Mouse (Mus musculus): ENCODE measurements around the gene Pnpla3. TPM values are rescaled to one million over a fixed set of nuclear protein-coding genes. Genes with fewer than 3 reads are reported as not detected.

Pnpla3 gene
- polyA plus RNA-seq, 1 experiment from 2014 or later, result 5.9 TPM

DNA sequence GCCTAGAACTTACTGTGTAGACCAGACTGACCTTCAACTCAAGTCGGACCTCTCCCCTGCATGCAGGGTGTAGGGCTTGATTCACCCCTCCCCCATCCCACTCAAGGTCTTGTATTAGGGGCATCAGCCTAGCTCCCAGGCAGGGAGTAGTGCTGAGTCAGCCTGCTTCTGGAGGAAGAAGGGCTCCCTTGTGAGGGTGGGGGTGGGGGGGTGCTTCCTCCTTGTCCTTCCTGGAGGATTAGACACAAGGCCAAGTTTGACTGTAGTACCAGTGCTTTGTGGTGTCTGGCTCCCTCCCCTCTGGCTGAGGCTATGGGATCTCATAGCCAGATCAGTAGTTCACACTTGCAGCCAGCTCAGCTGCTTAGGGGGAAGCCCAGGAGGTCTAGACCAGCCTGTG, 16.3 kb downstream of the Pnpla3 start:
- Histone ChIP-seq H3K4me3 (replicated peaks) (no peak overlapping the region), H3K4me2 (no peak overlapping the region), H3K4me1 (no peaks in the 10 kb centered on the region), H3K27ac (replicated peaks) (no peak overlapping the region), H3K9me3 (replicated peaks) (no peaks in the 10 kb centered on the region), H3K9ac (replicated peaks) (no peak overlapping the region), H3K36me3 (no peaks in the 10 kb centered on the region; the same call in 1 of the 2 replicates), H3K27me3 (replicated peaks) (no peaks in the 10 kb centered on the region)
- WGBS, result 16% methylated on average over 1 of the region's 1 CpGs
- ATAC-seq (ENCODE audit: low FRiP score), result no peak

DNA sequence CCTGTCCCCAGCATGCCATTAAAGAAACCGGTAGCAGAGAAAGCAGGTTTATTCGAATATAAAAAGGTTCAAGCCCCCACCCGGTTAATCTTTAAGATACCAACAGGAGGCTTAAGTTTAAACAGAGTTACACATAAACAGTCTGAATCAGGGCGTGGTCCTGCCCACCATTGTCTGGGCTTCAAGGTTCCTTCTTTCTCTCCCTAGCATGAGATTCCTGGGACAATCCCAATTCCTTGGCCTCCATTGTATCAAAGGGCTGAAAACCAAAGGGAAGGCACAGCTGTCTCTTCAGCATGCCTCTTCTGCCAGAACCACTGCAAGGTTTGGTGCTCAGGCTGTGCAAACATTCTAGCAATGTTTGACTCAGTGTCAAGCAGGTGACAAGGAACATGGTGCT, 18.6 kb downstream of the Pnpla3 start:
- Histone ChIP-seq H3K36me3 (no peaks in the 10 kb centered on the region), H3K4me1 (peaks cover 5% of the 10 kb centered on the region; the same call in 1 of the 2 replicates), H3K27me3 (replicated peaks) (no peaks in the 10 kb centered on the region), H3K4me3 (replicated peaks) (no peak overlapping the region), H3K9ac (replicated peaks) (no peak overlapping the region), H3K27ac (replicated peaks) (no peak overlapping the region), H3K4me2 (no peak overlapping the region), H3K9me3 (replicated peaks) (no peaks in the 10 kb centered on the region)
- no peak for ATAC-seq (ENCODE audit: low FRiP score)
- 69% methylated on average over 4 of the region's 4 CpGs for WGBS

DNA sequence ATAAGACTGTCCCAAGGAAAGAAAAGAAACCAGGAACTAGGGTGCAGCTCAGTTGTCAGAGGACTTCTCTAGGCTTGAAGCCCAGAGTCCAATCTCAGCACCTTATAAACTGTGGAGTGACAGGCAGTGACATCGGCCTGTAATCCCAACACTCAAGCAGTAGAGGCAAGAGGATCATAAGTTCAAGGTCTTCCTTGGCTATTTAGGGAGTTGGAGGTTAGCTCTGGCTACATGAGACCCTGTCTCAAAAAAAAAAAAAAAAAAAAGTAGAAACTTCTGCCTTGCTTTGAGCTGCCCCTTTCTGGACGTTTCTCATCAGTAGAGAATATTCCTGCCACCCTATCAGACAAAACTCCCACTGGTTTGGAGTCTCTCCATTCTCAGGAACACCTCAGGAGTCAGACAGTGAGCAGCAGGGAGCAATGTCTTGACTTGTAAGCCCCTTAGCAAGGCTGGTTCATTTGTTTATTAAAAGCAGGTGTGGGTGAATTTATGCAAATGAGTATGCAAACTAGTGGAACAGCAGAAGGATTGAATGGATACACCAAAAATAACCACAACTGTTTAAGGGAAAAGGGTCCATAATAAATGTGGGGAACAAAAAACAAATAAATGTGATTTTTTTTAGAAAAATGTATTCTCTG, 21.4 kb downstream of the Pnpla3 start:
- H3K36me3 ChIP-seq, result no peaks in the 10 kb centered on the region
- H3K4me2 ChIP-seq, result no peak overlapping the region
- H3K27me3 ChIP-seq (replicated peaks), result no peaks in the 10 kb centered on the region
- no peaks in the 10 kb centered on the region for H3K9me3 ChIP-seq (replicated peaks)
- ATAC-seq (ENCODE audit: low FRiP score), result no peak
- H3K4me1 ChIP-seq, result peaks cover 23% of the 10 kb centered on the region
- H3K9ac ChIP-seq (replicated peaks), result no peak overlapping the region
- H3K27ac ChIP-seq (replicated peaks), result no peak overlapping the region
- H3K4me3 ChIP-seq (replicated peaks), result no peak overlapping the region
- WGBS, result 71% methylated on average over 2 of the region's 2 CpGs

DNA sequence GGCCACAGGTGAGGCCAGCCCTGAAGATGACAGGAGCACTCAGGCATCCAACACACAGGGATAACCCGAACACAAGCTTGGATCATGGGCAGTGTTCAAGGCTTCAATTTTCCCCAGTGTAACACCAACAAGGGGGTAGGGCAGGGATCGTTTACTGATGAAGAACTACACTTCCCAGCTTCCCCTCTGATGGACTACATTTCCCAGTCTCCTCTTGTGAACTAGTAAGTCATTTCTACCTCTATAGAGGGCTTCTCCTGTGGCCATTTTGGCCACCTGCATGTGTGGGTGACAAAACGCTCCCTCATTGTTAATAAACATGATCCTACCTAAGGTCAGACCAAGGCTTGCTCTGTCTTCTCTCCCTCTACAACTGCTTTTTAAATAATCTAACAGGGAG, 22.2 kb downstream of the Pnpla3 start:
- no peak for ATAC-seq (ENCODE audit: low FRiP score)
- Histone ChIP-seq H3K4me1 (peaks cover 23% of the 10 kb centered on the region), H3K27me3 (replicated peaks) (no peaks in the 10 kb centered on the region), H3K9ac (replicated peaks) (no peak overlapping the region), H3K27ac (replicated peaks) (no peak overlapping the region), H3K4me2 (no peak overlapping the region), H3K9me3 (replicated peaks) (no peaks in the 10 kb centered on the region), H3K36me3 (no peaks in the 10 kb centered on the region), H3K4me3 (replicated peaks) (no peak overlapping the region)
- 45% methylated on average over 3 of the region's 3 CpGs for WGBS

DNA sequence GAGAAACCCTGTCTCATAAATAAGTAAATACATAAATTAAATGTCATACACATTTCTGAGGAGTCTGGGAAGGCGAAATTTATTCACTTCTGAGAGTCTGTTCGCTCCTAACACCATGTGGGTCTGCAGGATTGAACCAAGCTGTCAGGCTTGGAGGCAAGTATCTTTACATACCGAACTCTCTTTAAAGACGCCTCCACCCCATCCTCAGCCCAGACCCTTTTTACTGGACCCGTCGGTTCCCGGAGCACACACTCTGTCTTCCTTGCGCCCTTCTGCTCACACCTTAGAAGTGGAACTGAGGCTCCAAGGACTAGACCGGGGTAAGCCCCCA, 24.1 kb downstream of the Pnpla3 start:
- Histone ChIP-seq H3K27ac (replicated peaks) (peak overlapping the region; percentile 92), H3K27me3 (replicated peaks) (no peaks in the 10 kb centered on the region), H3K4me2 (peak overlapping the region; percentile 66), H3K9me3 (replicated peaks) (no peaks in the 10 kb centered on the region), H3K36me3 (peaks cover 14% of the 10 kb centered on the region), H3K4me3 (replicated peaks) (peak overlapping the region; percentile 97), H3K9ac (replicated peaks) (peak overlapping the region; percentile 90), H3K4me1 (peaks cover 23% of the 10 kb centered on the region)
- ATAC-seq (ENCODE audit: low FRiP score), result no peak
- 0% methylated on average over 9 of the region's 9 CpGs for WGBS

DNA sequence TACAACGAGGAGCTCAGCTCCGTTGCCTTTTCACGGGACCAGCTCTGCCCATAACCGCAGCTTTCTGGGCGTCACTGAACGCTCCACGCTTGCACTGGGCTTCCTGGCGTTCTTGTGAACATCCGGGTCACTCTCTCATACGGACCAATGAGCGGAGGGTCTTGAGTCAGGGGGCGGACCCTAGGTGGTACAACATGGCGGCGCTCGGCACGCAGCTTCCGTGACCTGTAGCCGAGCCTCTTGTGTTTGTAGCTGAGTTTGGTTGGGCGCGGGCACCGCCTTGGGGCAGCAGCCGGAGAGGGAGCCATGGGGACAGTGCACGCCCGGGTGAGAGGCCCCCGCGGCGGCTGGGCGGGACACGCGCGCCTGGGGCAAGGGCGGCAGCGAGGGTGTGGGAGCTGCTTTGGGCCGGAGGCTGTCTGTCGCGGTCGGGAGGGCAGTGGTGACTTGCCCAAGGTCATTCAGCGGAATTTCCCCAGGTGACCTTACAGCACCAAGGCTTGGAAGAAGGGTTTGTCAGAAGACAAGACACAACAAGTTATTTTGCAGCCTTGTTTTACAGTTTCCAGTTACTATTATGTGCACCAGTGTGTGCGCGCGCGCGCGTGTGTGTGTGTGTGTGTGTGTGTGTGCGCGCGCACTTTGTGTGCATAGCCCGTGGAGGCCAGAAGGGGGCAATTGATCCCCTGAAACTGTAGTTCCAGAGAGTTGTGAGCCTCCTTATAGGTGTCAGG, 24.6 kb downstream of the Pnpla3 start, which contains the start of gene Samm50:
Samm50 (plus strand) TSS at position 184 of the 734 bp plus-strand sequence.
- peak within 1 kb of the TSS; percentile 90 for H3K9ac ChIP-seq (replicated peaks)
- peak; percentile 99 for ATAC-seq (ENCODE audit: low FRiP score)
- no peaks in the 10 kb centered on the region for H3K9me3 ChIP-seq (replicated peaks)
- peaks cover 19% of the 10 kb centered on the region for H3K36me3 ChIP-seq
- no peaks in the 10 kb centered on the region for H3K27me3 ChIP-seq (replicated peaks)
- peak within 1 kb of the TSS; percentile 92 for H3K27ac ChIP-seq (replicated peaks)
- H3K4me1 ChIP-seq, result peaks cover 23% of the 10 kb centered on the region
- H3K4me3 ChIP-seq (replicated peaks), result peak within 1 kb of the TSS; percentile 97
- WGBS, result 4% methylated on average over 48 of the region's 48 CpGs
- H3K4me2 ChIP-seq, result peak within 1 kb of the TSS; percentile 66

DNA sequence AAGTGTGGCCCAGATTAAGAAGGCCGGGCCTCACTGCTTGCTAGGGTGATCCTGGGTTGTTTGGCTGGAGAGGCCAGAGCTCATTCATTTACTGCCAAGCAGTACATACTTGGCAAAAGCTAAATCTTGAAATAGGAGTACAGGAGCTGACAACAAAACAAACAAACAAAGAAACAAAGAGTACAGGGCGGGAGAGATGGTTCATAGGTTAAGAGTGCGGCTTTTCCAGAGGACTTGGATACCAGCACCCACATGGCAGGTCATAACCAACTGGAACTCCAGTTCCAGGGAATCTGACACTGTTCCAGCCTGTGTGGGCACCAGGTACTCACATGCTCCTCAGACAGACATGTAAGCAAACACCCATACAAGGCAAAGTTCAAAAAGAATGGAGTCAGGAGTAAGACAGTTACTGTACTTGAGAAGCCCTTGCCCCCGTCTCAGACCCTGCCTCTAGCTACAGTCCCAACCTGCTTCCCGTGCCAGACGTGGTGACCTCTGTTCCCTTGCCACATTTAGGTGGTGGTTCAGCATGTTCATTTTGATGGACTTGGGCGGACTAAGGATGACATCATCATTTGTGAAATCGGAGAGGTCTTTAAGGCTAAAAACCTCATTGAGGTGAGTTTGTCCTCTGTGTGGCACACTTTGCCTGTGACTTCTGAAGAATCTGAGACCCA, 29.0 kb downstream of the Pnpla3 start:
- Histone ChIP-seq H3K27ac (replicated peaks) (no peak overlapping the region), H3K9ac (replicated peaks) (no peak overlapping the region), H3K4me2 (no peak overlapping the region), H3K9me3 (replicated peaks) (no peaks in the 10 kb centered on the region), H3K27me3 (replicated peaks) (no peaks in the 10 kb centered on the region), H3K4me1 (peaks cover 14% of the 10 kb centered on the region), H3K36me3 (peaks cover 63% of the 10 kb centered on the region), H3K4me3 (replicated peaks) (no peak overlapping the region)
- no peak for ATAC-seq (ENCODE audit: low FRiP score)
- 88% methylated on average over 8 of the region's 8 CpGs for WGBS

DNA sequence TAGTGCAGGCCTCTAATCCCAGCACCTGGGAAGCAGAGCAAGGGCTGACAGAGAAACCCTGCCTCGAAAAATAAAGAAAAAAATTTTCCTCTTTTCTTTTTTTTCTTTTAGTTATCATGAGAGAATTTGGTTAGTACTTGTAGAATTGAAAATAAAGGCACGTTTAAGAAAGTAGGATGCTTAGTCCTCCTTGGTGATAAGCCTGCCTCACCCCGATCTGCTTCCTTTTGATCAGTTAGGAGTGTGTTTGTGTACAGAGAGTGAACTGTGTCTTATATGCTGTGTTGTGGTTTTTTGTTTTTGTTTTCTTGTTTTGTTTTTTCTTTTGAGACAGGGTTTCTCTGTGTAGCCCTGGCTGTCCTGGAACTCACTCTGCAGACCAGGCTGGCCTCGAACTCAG, 39.7 kb downstream of the Pnpla3 start:
- H3K4me1 ChIP-seq, result peaks cover 1% of the 10 kb centered on the region
- H3K36me3 ChIP-seq, result peaks cover 85% of the 10 kb centered on the region
- no peak overlapping the region for H3K4me3 ChIP-seq (replicated peaks)
- ATAC-seq (ENCODE audit: low FRiP score), result no peak
- H3K27ac ChIP-seq (replicated peaks), result no peak overlapping the region
- H3K4me2 ChIP-seq, result no peak overlapping the region
- no peak overlapping the region for H3K9ac ChIP-seq (replicated peaks)
- H3K9me3 ChIP-seq (replicated peaks), result no peaks in the 10 kb centered on the region
- 95% methylated on average over 4 of the region's 4 CpGs for WGBS
- no peaks in the 10 kb centered on the region for H3K27me3 ChIP-seq (replicated peaks)

DNA sequence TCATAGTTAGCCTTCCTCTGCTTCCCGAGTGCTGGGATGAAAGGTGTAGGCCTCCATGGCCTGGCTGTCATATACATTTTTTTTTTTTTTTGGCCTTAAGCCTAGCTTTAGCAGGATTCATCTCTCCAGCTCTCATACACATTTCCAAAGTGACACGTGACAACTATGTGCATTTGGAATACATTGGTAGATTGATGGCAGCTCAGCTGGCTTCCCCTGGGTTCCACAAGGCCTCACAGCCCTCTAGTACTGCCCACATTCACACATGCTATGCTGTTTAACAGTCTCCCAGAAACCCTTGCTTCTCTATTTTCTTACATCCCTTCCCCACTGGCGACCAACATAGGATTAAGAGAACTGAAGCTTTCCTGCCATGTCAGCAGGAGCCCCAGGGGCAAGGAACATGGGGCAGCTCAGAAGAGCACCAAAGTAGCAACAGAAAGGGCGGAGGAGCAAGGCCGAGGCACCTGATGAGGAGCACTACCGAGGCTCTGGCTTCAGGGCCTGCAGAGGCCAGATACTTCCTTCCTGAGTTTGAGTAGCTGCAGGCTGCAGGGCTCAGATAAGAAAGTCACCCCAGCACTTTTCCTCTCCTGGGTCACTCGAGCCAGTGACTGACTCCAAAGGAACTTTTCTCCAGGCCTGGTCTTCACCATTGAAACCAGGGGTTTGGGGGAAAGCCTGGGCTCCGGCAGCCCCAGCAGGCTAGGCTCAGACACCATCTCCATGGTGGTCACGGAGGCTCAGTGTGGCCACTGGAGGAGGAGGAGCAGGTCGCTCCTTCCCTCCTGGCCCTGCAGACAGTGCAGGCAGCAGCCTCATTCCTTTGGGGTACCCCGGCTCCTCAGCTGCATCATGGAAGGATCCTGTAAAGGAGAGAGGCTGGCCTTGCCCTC, 42.1 kb downstream of the Pnpla3 start:
- H3K4me3 ChIP-seq (replicated peaks), result no peak overlapping the region
- H3K36me3 ChIP-seq, result peaks cover 68% of the 10 kb centered on the region
- 90% methylated on average over 11 of the region's 11 CpGs for WGBS
- no peak overlapping the region for H3K9ac ChIP-seq (replicated peaks)
- H3K27me3 ChIP-seq (replicated peaks), result no peaks in the 10 kb centered on the region
- no peak overlapping the region for H3K4me2 ChIP-seq
- H3K27ac ChIP-seq (replicated peaks), result no peak overlapping the region
- ATAC-seq (ENCODE audit: low FRiP score), result no peak
- H3K4me1 ChIP-seq, result peaks cover 5% of the 10 kb centered on the region
- H3K9me3 ChIP-seq (replicated peaks), result no peaks in the 10 kb centered on the region

DNA sequence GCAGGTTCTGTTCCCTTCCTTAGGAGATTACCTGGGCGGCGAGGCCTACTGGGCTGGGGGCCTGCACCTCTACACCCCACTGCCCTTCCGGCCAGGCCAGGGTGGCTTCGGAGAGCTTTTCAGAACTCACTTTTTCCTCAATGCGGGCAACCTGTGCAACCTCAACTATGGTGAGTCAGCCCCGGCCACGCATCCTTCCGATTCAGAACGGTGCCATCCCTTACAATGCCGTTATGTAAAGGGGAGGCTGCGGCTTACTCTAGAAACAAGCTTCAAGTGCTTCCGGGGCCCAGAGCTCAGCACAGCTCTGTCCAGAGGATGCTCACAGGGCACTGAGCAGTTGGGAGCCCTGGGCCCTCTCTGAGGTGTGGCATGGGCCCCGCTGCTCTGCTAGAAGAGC, 42.8 kb downstream of the Pnpla3 start:
- peaks cover 68% of the 10 kb centered on the region for H3K36me3 ChIP-seq
- no peak for ATAC-seq (ENCODE audit: low FRiP score)
- no peaks in the 10 kb centered on the region for H3K27me3 ChIP-seq (replicated peaks)
- H3K4me3 ChIP-seq (replicated peaks), result no peak overlapping the region
- peaks cover 5% of the 10 kb centered on the region for H3K4me1 ChIP-seq
- 96% methylated on average over 13 of the region's 13 CpGs for WGBS
- no peak overlapping the region for H3K9ac ChIP-seq (replicated peaks)
- no peak overlapping the region for H3K4me2 ChIP-seq
- no peak overlapping the region for H3K27ac ChIP-seq (replicated peaks)
- H3K9me3 ChIP-seq (replicated peaks), result no peaks in the 10 kb centered on the region

DNA sequence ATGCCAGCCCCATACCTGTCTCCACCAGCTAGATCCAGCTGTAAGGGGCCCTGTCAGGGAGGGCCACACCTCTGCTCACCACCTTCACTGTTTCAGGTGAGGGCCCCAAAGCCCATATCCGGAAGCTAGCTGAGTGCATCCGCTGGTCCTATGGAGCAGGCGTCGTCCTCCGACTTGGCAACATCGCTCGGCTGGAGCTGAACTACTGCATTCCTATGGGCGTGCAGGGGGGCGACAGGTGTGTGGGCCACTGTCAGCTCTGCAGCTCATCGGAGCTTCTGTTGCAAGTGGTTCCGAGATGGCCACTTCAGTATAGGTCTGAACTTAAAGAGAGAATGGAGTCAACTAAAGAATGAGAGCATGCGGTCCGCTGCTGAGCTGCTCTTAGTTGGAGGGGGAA, 43.3 kb downstream of the Pnpla3 start:
- no peaks in the 10 kb centered on the region for H3K9me3 ChIP-seq (replicated peaks)
- H3K4me1 ChIP-seq, result peaks cover 5% of the 10 kb centered on the region
- no peak overlapping the region for H3K4me2 ChIP-seq
- no peak overlapping the region for H3K4me3 ChIP-seq (replicated peaks)
- no peak overlapping the region for H3K9ac ChIP-seq (replicated peaks)
- no peak for ATAC-seq (ENCODE audit: low FRiP score)
- H3K27me3 ChIP-seq (replicated peaks), result no peaks in the 10 kb centered on the region
- H3K27ac ChIP-seq (replicated peaks), result no peak overlapping the region
- WGBS, result 94% methylated on average over 13 of the region's 13 CpGs
- peaks cover 63% of the 10 kb centered on the region for H3K36me3 ChIP-seq
